Mouse (Mus musculus) heart, postnatal 10 days (tissue): ENCODE data around the gene Plekhm3. TPM values are rescaled to one million over a fixed set of nuclear protein-coding genes. Genes with fewer than 3 reads are reported as not detected.

Source experiments
- DNase-seq, 2 experiments: peaks; one replicate each; pipeline ENCODE4 v3.0.0; 2021
- intact Hi-C: fragments of 180-260 bp; cut with DNase I; formaldehyde crosslinking; loops from one replicate; pipeline ENCODE4 v1.15.1; 2025
- total RNA-seq, 2 experiments: library from RNA; stranded (reverse); gene quantifications; 2 replicates each; pipeline ENCODE4 v1.2.3; 2021

Gene Plekhm3
- total RNA-seq, 2 experiments from 2014 or later = 8.8 to 10.7 TPM

DNA sequence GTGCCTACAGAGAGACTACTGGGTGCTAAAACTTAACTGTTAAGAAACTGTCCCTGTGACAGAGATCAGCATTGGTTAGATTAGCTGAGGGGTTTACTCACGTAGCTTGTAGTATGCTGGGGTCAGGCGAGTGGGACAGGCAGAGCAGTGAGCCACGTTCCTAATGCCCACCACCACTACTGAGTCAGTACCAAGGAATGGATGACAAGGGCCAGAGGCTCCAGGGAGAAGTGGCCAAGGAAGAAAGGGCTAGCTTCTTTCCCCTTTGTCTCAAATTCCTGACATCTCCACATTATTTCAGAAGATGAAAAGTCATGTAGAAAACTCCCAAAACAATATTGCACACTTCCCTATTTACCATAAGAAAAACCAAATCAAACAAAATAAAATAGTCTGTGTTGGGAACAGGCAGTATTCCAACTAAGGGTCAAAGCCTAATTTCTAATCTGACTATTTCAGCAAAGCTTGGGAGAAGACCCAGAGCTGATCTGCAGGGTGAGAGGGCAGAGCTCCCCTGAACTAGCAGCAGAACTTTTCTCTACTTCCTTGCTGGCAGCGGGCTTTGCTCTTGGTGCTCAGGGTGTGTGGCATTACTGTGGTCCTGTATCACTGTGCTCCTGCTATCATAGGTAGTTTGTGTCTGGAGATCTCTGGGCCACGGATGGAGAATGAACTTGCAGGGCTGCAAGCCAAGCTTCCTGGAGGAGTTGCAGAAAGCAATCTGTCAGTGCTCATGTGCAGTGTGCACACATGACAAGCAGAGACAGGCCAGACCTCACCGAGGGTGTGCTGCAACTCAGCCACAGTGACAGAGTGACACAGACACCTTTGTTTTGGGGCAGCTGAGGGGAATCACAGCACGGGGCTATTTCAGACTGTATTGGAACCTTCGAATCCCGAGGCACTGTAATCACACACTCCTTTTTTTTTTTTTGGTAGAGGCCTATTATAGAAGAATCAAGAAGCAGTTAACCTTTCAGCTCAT is 165.5 kb downstream of the Plekhm3 start:
- DNase-seq = peak; percentile 71 to 73
- intact Hi-C loops = loop anchor here (5.0 kb wide), 1 partner anchor 126 kb away; no protein-coding TSS in a partner anchor

- intact Hi-C loops = no loop called here
- no peak for DNase-seq
These were observed 168.7 kb downstream of the Plekhm3 start for GRCm38 (mm10) chr1:64787701-64788515.

DNA sequence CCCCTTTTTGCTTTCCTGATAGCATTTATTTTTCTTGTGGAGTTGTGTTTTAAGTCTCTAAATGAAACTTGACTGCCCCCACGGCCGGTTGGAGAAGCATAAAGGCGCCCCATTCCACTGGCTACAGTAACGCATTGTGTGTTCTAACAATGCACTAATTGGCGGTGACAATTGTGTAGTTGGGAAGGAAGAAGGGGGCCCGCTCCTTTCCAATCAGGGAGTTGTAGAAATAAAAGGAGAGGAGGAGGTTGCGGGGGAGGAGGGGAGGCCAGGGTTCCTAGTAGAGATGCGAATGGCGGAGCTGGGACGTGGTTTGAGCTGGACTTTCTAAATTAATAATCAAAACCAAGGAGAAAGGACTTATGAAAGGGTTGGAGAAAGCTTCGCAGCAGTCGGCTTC is 176.8 kb downstream of the Plekhm3 start:
- DNase-seq = no peak
- intact Hi-C loops = no loop called here

DNA sequence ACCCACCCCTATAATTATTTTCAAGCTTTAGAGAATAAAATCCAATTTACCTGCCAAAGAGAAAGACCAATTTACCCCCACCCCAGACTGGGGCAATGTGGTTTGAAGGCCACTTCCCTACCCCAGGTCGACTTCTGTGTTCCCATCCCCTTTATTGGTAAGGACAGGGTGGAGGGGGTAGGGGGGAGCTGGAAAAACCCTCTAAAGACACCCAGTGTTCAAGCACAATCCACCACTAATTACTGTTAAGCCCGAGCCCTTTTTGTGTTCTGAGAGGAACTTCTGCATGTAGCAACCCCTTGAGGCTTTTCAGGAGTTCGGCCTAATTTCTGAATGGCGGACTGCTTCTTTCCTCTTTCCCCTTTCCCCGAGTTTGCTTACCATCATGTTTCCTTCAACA is 177.2 kb downstream of the Plekhm3 start:
- no peak for DNase-seq
- intact Hi-C loops = no loop called here

DNA sequence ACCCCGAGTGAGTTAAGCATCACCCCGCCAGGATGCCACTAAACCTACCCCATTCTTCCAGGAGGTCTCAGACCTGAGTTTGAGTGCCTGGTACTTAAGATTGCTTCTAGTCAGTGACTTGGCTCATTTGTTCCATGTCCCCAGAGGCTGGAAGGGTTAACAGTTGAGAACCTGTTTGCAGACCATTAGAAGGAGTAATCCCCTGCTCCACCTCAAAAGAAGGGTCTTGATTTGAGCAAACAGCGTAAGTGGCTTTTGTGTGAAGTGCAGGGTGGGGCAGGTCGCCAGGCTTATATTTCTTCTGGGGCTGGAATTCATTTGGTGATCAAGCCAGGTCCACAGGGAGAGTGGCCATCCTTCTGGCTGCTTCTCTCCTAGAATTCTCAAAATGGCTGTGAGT is 183.3 kb downstream of the Plekhm3 start:
- intact Hi-C loops = no loop called here
- DNase-seq = no peak

GRCm38 (mm10) chr1:64770169-64770568 is 186.5 kb downstream of the Plekhm3 start:
- DNase-seq = no peak
- intact Hi-C loops = no loop called here

DNA sequence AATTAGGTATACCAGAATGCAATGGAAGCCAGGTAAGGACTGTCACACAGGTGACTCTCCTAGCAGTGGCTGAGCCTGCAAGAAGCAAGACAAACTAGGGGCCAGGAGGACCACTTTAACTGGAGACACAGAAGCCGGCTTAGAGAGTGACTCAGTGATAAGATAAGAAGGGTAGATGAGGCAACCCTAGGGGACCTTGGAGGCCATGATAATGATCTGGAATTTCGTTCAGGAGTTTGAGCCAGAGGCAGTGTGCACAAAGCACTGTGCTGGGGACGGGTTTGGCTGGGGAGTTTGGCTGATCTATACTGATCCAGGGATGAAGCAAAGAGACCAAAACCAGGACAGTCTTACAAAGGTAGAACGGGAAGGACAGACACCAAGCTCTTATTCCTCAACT is 195.0 kb downstream of the Plekhm3 start:
- no peak for DNase-seq
- intact Hi-C loops = no loop called here

GRCm38 (mm10) chr1:64757766-64758165 is 198.9 kb downstream of the Plekhm3 start:
- intact Hi-C loops = no loop called here
- DNase-seq = peak; percentile 32 to 50

GRCm38 (mm10) chr1:64757254-64757653 is 199.4 kb downstream of the Plekhm3 start:
- DNase-seq = peak; percentile 43 to 44
- intact Hi-C loops = no loop called here

DNA sequence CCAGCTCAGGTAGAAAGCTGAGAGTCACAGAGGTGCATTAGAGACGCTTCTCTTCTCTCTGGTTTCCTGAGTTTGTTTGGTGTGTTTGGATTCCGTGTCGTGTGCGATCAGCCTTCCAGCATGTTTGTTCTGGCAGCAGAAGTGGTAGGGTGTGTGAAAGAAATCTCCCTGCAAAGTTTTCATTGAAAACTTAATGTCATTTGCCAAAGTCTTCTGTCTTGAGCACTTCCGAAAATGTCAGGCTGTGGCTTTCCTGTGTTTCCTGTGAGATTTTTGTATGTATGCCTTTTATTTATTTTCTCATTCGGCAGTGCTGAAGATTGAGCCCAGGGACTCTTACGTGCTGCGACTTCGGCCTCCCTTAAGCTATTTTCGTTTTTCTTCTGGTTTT is 200.0 kb downstream of the Plekhm3 start:
- DNase-seq = peak; percentile 33 to 36
- intact Hi-C loops = no loop called here

GRCm38 (mm10) chr1:64755971-64756639 is 200.5 kb downstream of the Plekhm3 start:
- no peak for DNase-seq
- intact Hi-C loops = no loop called here

DNA sequence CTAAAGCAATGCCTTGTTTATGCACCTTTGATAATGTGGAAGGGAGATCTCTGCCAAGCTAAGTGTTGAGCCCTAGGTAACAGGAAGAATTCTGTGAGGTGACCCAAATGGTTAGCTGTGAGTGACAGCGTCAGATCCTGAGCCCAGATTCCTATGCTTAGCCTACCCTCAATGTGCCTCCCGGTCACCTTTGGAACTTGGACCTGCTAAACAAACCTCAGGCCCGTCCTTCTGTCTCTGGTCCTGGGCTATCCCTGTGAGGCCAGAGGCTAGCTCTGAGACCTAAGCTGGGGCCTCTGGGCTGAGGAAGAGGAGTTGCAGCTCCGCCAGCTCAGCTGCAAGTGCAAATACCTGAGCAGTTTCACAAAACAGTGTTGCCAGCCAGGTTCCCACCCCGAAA is 202.0 kb downstream of the Plekhm3 start:
- intact Hi-C loops = no loop called here
- no peak for DNase-seq

- intact Hi-C loops = no loop called here
- no peak for DNase-seq
These were observed 203.0 kb downstream of the Plekhm3 start for GRCm38 (mm10) chr1:64753668-64754067.

- DNase-seq = peak; percentile 64
- intact Hi-C loops = no loop called here
These were observed 203.5 kb downstream of the Plekhm3 start for GRCm38 (mm10) chr1:64753109-64753508.

DNA sequence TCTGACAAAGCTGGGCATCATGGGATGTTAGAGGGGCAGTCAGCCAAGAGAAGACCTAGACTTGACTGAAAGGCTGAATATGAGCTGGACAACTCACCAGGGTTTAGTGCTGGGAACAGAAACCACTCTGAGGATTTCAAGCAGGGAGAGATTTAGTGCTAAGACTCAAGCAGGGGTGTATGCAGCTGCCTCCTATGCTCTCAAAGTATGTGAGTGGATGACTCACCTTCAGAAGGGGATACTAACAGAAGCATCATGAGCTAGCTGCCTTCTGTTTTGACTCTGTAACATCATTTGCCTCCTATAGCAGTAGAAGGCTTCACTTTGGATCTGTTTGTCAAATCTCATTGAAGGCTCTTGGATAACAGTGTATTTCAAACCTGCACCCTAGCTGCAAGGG is 212.0 kb downstream of the Plekhm3 start:
- no peak for DNase-seq
- intact Hi-C loops = no loop called here

DNA sequence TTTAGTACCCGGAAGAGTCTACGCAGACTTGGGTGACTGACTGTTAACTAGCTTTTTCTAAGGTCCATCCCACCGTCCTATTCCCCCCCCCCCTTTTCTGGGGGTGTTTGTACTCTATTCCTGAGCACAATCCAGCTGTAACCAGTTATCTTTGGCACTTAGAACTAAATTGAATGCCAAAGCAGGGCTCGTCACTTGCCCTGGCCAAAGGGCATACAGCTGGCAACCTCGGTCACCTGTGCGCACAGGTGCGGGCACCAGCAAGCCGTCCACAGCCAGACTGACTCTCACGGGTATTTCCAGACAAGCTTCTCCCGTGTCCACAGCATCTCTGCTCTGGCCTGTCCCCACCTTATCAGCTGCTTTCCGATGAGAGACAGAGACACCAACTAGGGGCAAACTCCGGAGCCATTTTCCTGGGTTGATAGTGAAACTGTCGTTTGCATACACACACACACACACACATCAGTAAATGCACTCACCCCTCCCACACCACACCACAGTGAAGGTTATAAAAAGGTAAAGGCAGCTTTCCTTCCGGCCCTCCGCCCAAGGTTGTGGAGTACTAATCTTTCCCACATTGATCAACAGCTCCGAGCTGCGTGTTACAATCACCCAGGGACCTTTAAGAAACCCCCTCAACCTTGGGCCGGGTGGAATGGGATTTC is 213.7 kb downstream of the Plekhm3 start:
- no peak for DNase-seq
- intact Hi-C loops = no loop called here

DNA sequence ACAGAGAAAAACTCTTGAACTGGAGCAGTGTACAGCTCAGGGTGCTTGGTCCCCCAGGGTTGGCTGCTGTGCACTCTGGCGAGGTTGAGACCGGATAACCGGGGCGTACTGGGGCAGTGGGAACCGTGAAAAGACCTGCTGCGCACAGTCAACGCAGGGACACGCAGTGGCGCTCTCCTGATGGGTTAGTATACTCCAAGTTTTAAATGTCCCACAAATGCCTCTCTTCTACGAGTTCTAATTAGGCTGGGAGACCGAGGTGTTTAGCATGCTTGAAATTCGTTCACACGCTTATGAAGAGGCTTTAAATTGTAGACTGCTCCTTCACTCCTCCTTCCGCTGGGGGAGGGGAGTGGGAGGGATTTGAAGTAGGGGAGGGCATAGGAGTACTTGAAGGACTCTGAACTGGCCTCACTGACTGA is 218.0 kb downstream of the Plekhm3 start:
- intact Hi-C loops = loop anchor here (2.0 to 10.0 kb wide), 2 partner anchors 54 to 446 kb away; partner anchors contain the start of genes Idh1 and Pikfyve
- DNase-seq = peak; percentile 61 to 70

DNA sequence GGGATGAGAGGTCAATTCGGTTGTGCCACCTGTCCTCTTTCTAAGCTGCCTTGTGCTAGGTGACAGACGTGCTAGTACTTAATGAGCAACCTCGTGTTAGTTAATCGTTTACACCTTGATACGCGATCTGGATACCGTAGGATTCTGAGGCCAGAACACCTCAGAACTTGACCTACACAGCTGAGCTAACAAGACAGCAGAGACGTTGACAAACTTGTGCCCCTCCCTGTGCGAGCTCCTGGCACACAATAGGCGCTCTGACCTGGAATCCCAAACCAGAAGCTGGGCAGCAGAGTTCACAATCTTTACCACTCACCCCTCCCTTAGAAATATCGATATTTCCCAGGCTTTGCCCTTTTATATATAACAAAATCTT is 218.5 kb downstream of the Plekhm3 start:
- no peak for DNase-seq
- intact Hi-C loops = loop anchor here (2.0 to 10.0 kb wide), 2 partner anchors 55 to 447 kb away; partner anchors contain the start of genes Idh1 and Pikfyve

- intact Hi-C loops = loop anchor here (2.0 to 10.0 kb wide), 2 partner anchors 55 to 447 kb away; partner anchors contain the start of genes Idh1 and Pikfyve
- peak; percentile 94 to 96 for DNase-seq
These were observed 219.0 kb downstream of the Plekhm3 start, which contains the start of gene Fzd5 for GRCm38 (mm10) chr1:64737502-64738179. Gene Fzd5, minus strand, starts transcription at chr1:64737751.
